ENCODE assay signal across 9 mouse cellular contexts in genomic region chr9:104373253-104373652, GRCm38 (mm10). TPM values are rescaled to one million over a fixed set of nuclear protein-coding genes. Genes with fewer than 3 reads are reported as not detected.
DNase-seq lines count a peak whose midpoint lies in the region; ATAC-seq lines count a peak whose summit lies in the region.
"Had no signal": no experiment of that assay in that cellular context is flagged by ENCODE, and none has a peak within 500 bp of the region (broad histone marks: within the 10 kb centered on the region; RNA-seq: fewer than 3 reads in every experiment).

No protein-coding gene starts in this region.

- no peak overlapping the region for H3K27ac ChIP-seq in liver, embryonic 12.5 days
- H3K27ac ChIP-seq in embryonic facial prominence, embryonic 10.5 days (replicated peaks) = no peak overlapping the region
- H3K27ac ChIP-seq in limb, embryonic 10.5 days = no peak overlapping the region
- H3K27ac ChIP-seq: heart, embryonic 13.5 days had no signal

- H3K4me1 ChIP-seq in liver, embryonic 12.5 days = no peaks in the 10 kb centered on the region
- no peaks in the 10 kb centered on the region for H3K4me1 ChIP-seq in embryonic facial prominence, embryonic 10.5 days
- 0 out of 2 replicates have a peak, but pooled peaks cover 6% of the 10 kb centered on the region for H3K4me1 ChIP-seq in limb, embryonic 10.5 days
- H3K4me1 ChIP-seq: heart, embryonic 13.5 days had no signal

- H3K4me3 ChIP-seq in liver, embryonic 12.5 days = no peak overlapping the region
- H3K4me3 ChIP-seq in embryonic facial prominence, embryonic 10.5 days = no peak overlapping the region
- H3K4me3 ChIP-seq in limb, embryonic 10.5 days = no peak overlapping the region
- H3K4me3 ChIP-seq: heart, embryonic 13.5 days had no signal

- H3K36me3 ChIP-seq in liver, embryonic 12.5 days = no peaks in the 10 kb centered on the region
- H3K36me3 ChIP-seq in embryonic facial prominence, embryonic 10.5 days (replicated peaks) = no peaks in the 10 kb centered on the region
- H3K36me3 ChIP-seq in limb, embryonic 10.5 days = no peaks in the 10 kb centered on the region
- H3K36me3 ChIP-seq: heart, embryonic 13.5 days had no signal

- WGBS in liver, embryonic 12.5 days (ENCODE audit: insufficient replicate concordance) = 25% methylated on average over 6 of the region's 6 CpGs
- WGBS in embryonic facial prominence, embryonic 10.5 days = 33% methylated on average over 6 of the region's 6 CpGs
- WGBS in limb, embryonic 10.5 days = 34% methylated on average over 6 of the region's 6 CpGs

- no peaks in the 10 kb centered on the region for H3K27me3 ChIP-seq in liver, embryonic 12.5 days (replicated peaks)
- no peaks in the 10 kb centered on the region for H3K27me3 ChIP-seq in embryonic facial prominence, embryonic 10.5 days (replicated peaks; ENCODE audit: low read depth, poor library complexity, severe bottlenecking)
- H3K27me3 ChIP-seq in limb, embryonic 10.5 days (ENCODE audit: low read depth, poor library complexity, severe bottlenecking) = no peaks in the 10 kb centered on the region

- H3K9ac ChIP-seq in liver, embryonic 12.5 days = no peak overlapping the region
- H3K9ac ChIP-seq: heart, embryonic 13.5 days had no signal

- no peak overlapping the region for H3K4me2 ChIP-seq in liver, embryonic 12.5 days
- H3K4me2 ChIP-seq: heart, embryonic 13.5 days had no signal

- DNase-seq in liver (peak; percentile 14), ZHBTc4 (ENCODE audit: low read depth, low spot score) (peak; percentile 88)
- peak; percentile 53 for DNase-seq in embryonic facial prominence, embryonic 10.5 days (ENCODE audit: low spot score)
- DNase-seq in kidney, adult 8-10 months = peak; percentile 26 to 74
- DNase-seq in limb, embryonic 10.5 days (ENCODE audit: low spot score) = peak; percentile 47
- peak; percentile 40 for DNase-seq in retina, postnatal 1 day
- peak; percentile 64 for DNase-seq in urinary bladder, postnatal 14 days (ENCODE audit: low spot score)

- H3K9me3 ChIP-seq in liver, embryonic 12.5 days (replicated peaks) = no peaks in the 10 kb centered on the region
- H3K9me3 ChIP-seq in embryonic facial prominence, embryonic 10.5 days = no peaks in the 10 kb centered on the region
- no peaks in the 10 kb centered on the region for H3K9me3 ChIP-seq in limb, embryonic 10.5 days (replicated peaks)

- ATAC-seq in liver, embryonic 12.5 days = no peak

RNA-seq across cellular contexts. Expression of gene Acpp, which starts 35.7 kb away (rescaled TPM):
- 0.12 and 0.17 TPM in 2 replicates for polyA plus RNA-seq in liver, embryonic 12.5 days (2016; fragmentation: Nextera tagmentation; extraction: Ambion mirVana)
- polyA plus RNA-seq in embryonic facial prominence, embryonic 10.5 days (2016; fragmentation: Nextera tagmentation; extraction: Ambion mirVana) = 0.53 and 0.97 TPM in 2 replicates
- polyA plus RNA-seq in limb, embryonic 10.5 days (2016; fragmentation: Nextera tagmentation; extraction: Ambion mirVana) = 1.5 TPM in 2 replicates

Comparison
In these comparisons a context has a peak if more than half of its experiments do, and no peak if none do; other contexts are left out.
1. DNase-seq: peak in every context shown above with its lines; median percentile 88 in ZHBTc4; 64 in urinary bladder, postnatal 14 days; 53 in embryonic facial prominence, embryonic 10.5 days; 50 in kidney, adult 8-10 months; 47 in limb, embryonic 10.5 days; 40 in retina, postnatal 1 day; 14 in liver.